Mouse (Mus musculus): ENCODE measurements at regions not wholly inside any gene's neighbourhood (a gene's known extent, or its start where the extent isn't known, plus 50 kb on each side); places are given as distances from the start of the nearest gene placed in this dataset.

GRCm38 (mm10) chrX:68313486-68313885 lies 364.9 kb upstream of the Fmr1 start:
- peak; percentile 38 to 76 for DNase-seq (ENCODE audit: low spot score in 2 of 2)

Measured in frontal cortex, postnatal 36 days (tissue).